Mouse (Mus musculus) cerebellum, adult 2 months (tissue): Measurements from ENCODE around the gene Fam78a.

ENCODE experiments used
- CTCF ChIP-seq: fragments of 200-500 bp; IDR thresholded peaks from 2 replicates; pipeline ENCODE4 v1.5.1; 2011; ENCODE audit warnings: low read depth, mild to moderate bottlenecking, control low read depth, low read length, moderate library complexity, borderline replicate concordance; ENCODE audit not compliant: insufficient read depth
- POLR2A ChIP-seq: fragments of 200-500 bp; IDR thresholded peaks from 2 replicates; pipeline ENCODE4 v1.6.1; 2011; ENCODE audit warnings: low read length, control low read depth, borderline replicate concordance; ENCODE audit not compliant: insufficient read depth

DNA sequence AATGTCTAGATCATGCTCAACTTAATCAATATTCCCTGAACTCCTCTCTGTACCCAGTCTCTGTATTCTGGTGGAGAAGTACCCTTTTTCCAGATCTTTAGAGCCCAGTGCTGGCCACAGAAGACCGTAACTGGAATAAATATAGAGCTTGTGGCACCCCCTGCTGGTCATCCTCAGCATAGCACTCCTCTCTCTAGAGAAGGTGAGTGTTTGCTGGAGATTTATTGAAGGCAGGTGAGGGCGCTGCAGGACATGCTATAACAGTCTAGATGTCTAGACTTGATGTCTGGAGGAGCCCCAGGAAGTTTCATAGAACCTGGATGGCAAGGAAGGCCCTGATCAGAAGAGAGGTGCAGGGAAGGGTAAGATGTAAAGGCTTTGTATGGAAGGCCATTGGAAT, 49.4 kb upstream of the Fam78a start:
- peak; percentile 93 for TF ChIP-seq CTCF
- no peak for TF ChIP-seq POLR2A
